Mouse (Mus musculus) ES-Bruce4 (cell line): ENCODE measurements around the gene Lrrc28.

Source experiments
- CTCF ChIP-seq: IDR thresholded peaks from one replicate; pipeline ENCODE4 v1.8.1; 2011; ENCODE audit warnings: low read depth, low read length
- EP300 ChIP-seq: IDR thresholded peaks from 2 replicates; pipeline ENCODE4 v1.6.1; 2011; ENCODE audit warnings: low read depth, low read length; ENCODE audit not compliant: insufficient read depth

DNA sequence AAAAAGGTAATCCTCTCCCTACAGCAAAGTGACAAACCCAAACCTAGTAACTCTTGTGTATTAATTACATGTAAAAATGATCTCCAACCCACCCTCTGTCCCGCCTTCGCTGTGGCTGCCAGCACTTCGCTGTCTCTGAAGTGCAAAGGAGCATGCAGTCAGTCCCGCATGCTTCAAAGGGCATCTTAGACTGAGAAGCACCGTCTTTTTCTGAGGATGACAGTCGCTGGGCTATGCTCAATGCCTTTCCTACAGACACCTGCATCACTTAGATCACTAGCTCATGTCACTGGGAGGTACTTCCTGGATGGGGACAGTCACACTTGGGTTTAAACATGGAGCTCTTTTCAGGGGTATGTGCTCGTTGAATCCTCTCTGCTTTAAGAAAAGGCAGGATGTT is 133.5 kb downstream of the Lrrc28 start:
- no peak for TF ChIP-seq CTCF
- TF ChIP-seq EP300 = no peak
